Mouse (Mus musculus) liver, embryonic 14.5 days (tissue): Measurements from ENCODE around the gene Mrpl14.

Source experiments
- CTCF ChIP-seq: IDR thresholded peaks from 2 replicates; pipeline ENCODE4 v1.5.1; 2016; ENCODE audit warnings: antibody characterized with exemption, low read depth, control low read depth
- EP300 ChIP-seq: IDR thresholded peaks from 2 replicates; pipeline ENCODE4 v1.6.1; 2016; ENCODE audit warnings: antibody characterized with exemption, low read depth

DNA sequence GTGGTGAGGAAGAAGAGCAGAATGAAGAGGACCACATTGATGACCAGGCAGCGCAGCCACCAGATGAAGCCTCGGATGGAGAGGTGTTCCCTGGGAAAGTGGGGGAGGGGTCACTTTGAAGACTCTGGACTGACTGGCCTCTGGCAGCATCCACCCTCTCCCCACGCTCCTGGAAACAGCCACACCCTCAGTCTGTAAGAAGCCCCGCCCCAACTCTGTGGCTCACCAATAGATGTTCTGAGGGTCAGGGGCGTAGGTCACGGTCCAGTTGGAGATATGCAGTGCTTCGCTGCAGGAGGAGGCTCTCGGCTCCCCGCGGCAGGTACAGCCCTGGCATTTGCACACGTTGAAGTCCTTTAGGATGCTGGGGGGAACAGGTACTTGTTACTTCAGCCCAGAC lies 20.0 kb upstream of the Mrpl14 start:
- TF ChIP-seq CTCF: no peak
- no peak for TF ChIP-seq EP300
